Mouse (Mus musculus): ENCODE results near the gene Abcc3. TPM values are rescaled to one million over a fixed set of nuclear protein-coding genes. Genes with fewer than 3 reads are reported as not detected.
A peak's percentile ranks its signal among the peaks of the same experiment; 100 is the strongest.

Abcc3 gene
- total and polyA plus RNA-seq, 2 experiments from 2014 or later = 1.0 to 4.5 TPM

GRCm38 (mm10) chr11:94414042-94414441 lies 21.2 kb upstream of the Abcc3 start:
- H3K9ac ChIP-seq (replicated peaks; ENCODE audit: low read length) = 0 out of 2 replicates have a peak overlapping the region, but pooled peaks have one; percentile 31
- ATAC-seq (peak; percentile 27), DNase-seq (ENCODE audit: low spot score) (no peak)
- no peaks in the 10 kb centered on the region for H3K27me3 ChIP-seq (ENCODE audit: insufficient read depth, low read length)
- no peak for TF ChIP-seq CTCF (IDR thresholded peaks at IDR 0.05; ENCODE audit: low read depth)
- peak overlapping the region; percentile 29; the same call in 1 of the 2 replicates for H3K4me2 ChIP-seq (ENCODE audit: low read depth, low read length)
- peaks cover 11% of the 10 kb centered on the region; the same call in 1 of the 2 replicates for H3K36me3 ChIP-seq (ENCODE audit: insufficient read depth, low read length)
- peaks cover 18% of the 10 kb centered on the region for H3K4me1 ChIP-seq (ENCODE audit: insufficient read depth, low read length)
- WGBS = 28% methylated on average over 4 of the region's 4 CpGs
- peak overlapping the region; percentile 56; the same call in 1 of the 2 replicates for H3K27ac ChIP-seq
- no peaks in the 10 kb centered on the region for H3K9me3 ChIP-seq (ENCODE audit: low read length)
- H3K4me3 ChIP-seq (ENCODE audit: low read length) = no peak overlapping the region

- Histone ChIP-seq H3K27me3 (ENCODE audit: insufficient read depth, low read length) (no peaks in the 10 kb centered on the region), H3K36me3 (ENCODE audit: insufficient read depth, low read length) (peaks cover 10% of the 10 kb centered on the region; the same call in 1 of the 2 replicates), H3K9me3 (ENCODE audit: low read length) (no peaks in the 10 kb centered on the region), H3K27ac (peak overlapping the region; percentile 56), H3K9ac (replicated peaks; ENCODE audit: low read length) (peak overlapping the region; percentile 31; the same call in 1 of the 2 replicates), H3K4me1 (ENCODE audit: insufficient read depth, low read length) (peaks cover 18% of the 10 kb centered on the region), H3K4me2 (ENCODE audit: low read depth, low read length) (peak overlapping the region; percentile 29), H3K4me3 (ENCODE audit: low read length) (no peak overlapping the region)
- WGBS = 12% methylated on average over 8 of the region's 8 CpGs
- no peak for TF ChIP-seq CTCF (IDR thresholded peaks at IDR 0.05; ENCODE audit: low read depth)
- peak; percentile 80 for DNase-seq (ENCODE audit: low spot score)
- peak; percentile 56 for ATAC-seq
These were observed 20.7 kb upstream of the Abcc3 start for GRCm38 (mm10) chr11:94413516-94413915.

- DNase-seq (ENCODE audit: low spot score) = peak; percentile 57
- peak; percentile 57 for ATAC-seq
- 11% methylated on average over 10 of the region's 10 CpGs for WGBS
These were observed 20.2 kb upstream of the Abcc3 start for GRCm38 (mm10) chr11:94412998-94413469.

GRCm38 (mm10) chr11:94412562-94412961 lies 19.8 kb upstream of the Abcc3 start:
- peak overlapping the region; percentile 56; the same call in 1 of the 2 replicates for H3K27ac ChIP-seq
- no peak for TF ChIP-seq CTCF (IDR thresholded peaks at IDR 0.05; ENCODE audit: low read depth)
- no peak overlapping the region for H3K9ac ChIP-seq (replicated peaks; ENCODE audit: low read length)
- no peak for DNase-seq (ENCODE audit: low spot score)
- no peaks in the 10 kb centered on the region for H3K27me3 ChIP-seq (ENCODE audit: insufficient read depth, low read length)
- no peak overlapping the region for H3K4me3 ChIP-seq (ENCODE audit: low read length)
- 50% methylated on average over 2 of the region's 2 CpGs for WGBS
- no peak for ATAC-seq
- peaks cover 6% of the 10 kb centered on the region; the same call in 1 of the 2 replicates for H3K36me3 ChIP-seq (ENCODE audit: insufficient read depth, low read length)
- peaks cover 18% of the 10 kb centered on the region for H3K4me1 ChIP-seq (ENCODE audit: insufficient read depth, low read length)
- no peaks in the 10 kb centered on the region for H3K9me3 ChIP-seq (ENCODE audit: low read length)
- H3K4me2 ChIP-seq (ENCODE audit: low read depth, low read length) = peak overlapping the region; percentile 29; the same call in 1 of the 2 replicates

More at GRCm38 (mm10) chr11:94412998-94413469, 20.2 kb upstream of the Abcc3 start:
- peaks cover 18% of the 10 kb centered on the region for H3K4me1 ChIP-seq (ENCODE audit: insufficient read depth, low read length)
- no peak for TF ChIP-seq CTCF (IDR thresholded peaks at IDR 0.05; ENCODE audit: low read depth)
- peak overlapping the region; percentile 31; the same call in 1 of the 2 replicates for H3K9ac ChIP-seq (replicated peaks; ENCODE audit: low read length)
- H3K27me3 ChIP-seq (ENCODE audit: insufficient read depth, low read length) = no peaks in the 10 kb centered on the region
- no peaks in the 10 kb centered on the region for H3K9me3 ChIP-seq (ENCODE audit: low read length)
- peaks cover 6% of the 10 kb centered on the region; the same call in 1 of the 2 replicates for H3K36me3 ChIP-seq (ENCODE audit: insufficient read depth, low read length)
- H3K4me2 ChIP-seq (ENCODE audit: low read depth, low read length) = peak overlapping the region; percentile 29
- no peak overlapping the region for H3K4me3 ChIP-seq (ENCODE audit: low read length)
- peak overlapping the region; percentile 56 for H3K27ac ChIP-seq

- Histone ChIP-seq H3K27me3 (ENCODE audit: insufficient read depth, low read length) (no peaks in the 10 kb centered on the region), H3K36me3 (ENCODE audit: insufficient read depth, low read length) (no peaks in the 10 kb centered on the region), H3K4me2 (ENCODE audit: low read depth, low read length) (no peak overlapping the region), H3K9ac (replicated peaks; ENCODE audit: low read length) (no peak overlapping the region), H3K27ac (peak overlapping the region; percentile 52; the same call in 1 of the 2 replicates), H3K4me3 (ENCODE audit: low read length) (no peak overlapping the region), H3K4me1 (ENCODE audit: insufficient read depth, low read length) (peaks cover 5% of the 10 kb centered on the region; the same call in 1 of the 2 replicates), H3K9me3 (ENCODE audit: low read length) (no peaks in the 10 kb centered on the region)
- peak; percentile 50; the same call in 1 of the 2 replicates for ATAC-seq
- WGBS = 27% methylated on average over 11 of the region's 11 CpGs
- DNase-seq (ENCODE audit: low spot score) = peak; percentile 58
- TF ChIP-seq CTCF (IDR thresholded peaks at IDR 0.05; ENCODE audit: low read depth) = no peak
These were observed 15.1 kb upstream of the Abcc3 start for GRCm38 (mm10) chr11:94407803-94408321.

- DNase-seq (ENCODE audit: low spot score) (no peak), ATAC-seq (no peak)
- H3K9ac ChIP-seq (replicated peaks; ENCODE audit: low read length) = no peak overlapping the region
- no peak overlapping the region for H3K4me2 ChIP-seq (ENCODE audit: low read depth, low read length)
- peaks cover 5% of the 10 kb centered on the region; the same call in 1 of the 2 replicates for H3K4me1 ChIP-seq (ENCODE audit: insufficient read depth, low read length)
- no peaks in the 10 kb centered on the region for H3K27me3 ChIP-seq (ENCODE audit: insufficient read depth, low read length)
- no peaks in the 10 kb centered on the region for H3K9me3 ChIP-seq (ENCODE audit: low read length)
- H3K27ac ChIP-seq = no peak overlapping the region
- no peaks in the 10 kb centered on the region for H3K36me3 ChIP-seq (ENCODE audit: insufficient read depth, low read length)
- WGBS = 65% methylated on average over 6 of the region's 6 CpGs
- H3K4me3 ChIP-seq (ENCODE audit: low read length) = no peak overlapping the region
- no peak for TF ChIP-seq CTCF (IDR thresholded peaks at IDR 0.05; ENCODE audit: low read depth)
These were observed 12.6 kb upstream of the Abcc3 start for GRCm38 (mm10) chr11:94405348-94405747.
